Mouse (Mus musculus) liver, embryonic 14.5 days (tissue): ENCODE measurements at regions not wholly inside any gene's neighbourhood (a gene's known extent, or its start where the extent isn't known, plus 50 kb on each side); places are given as distances from the start of the nearest gene placed in this dataset.

Experiments used
- ATAC-seq: fragments of 200-750 bp; cut with Nextera tagmentation; 2 replicates; pipeline ENCODE4 v1.8.0; 2017; ENCODE audit warnings: moderate number of reproducible peaks, mild to moderate bottlenecking, moderate library complexity; ENCODE audit not compliant: insufficient read depth
- DNase-seq, 3 experiments: peaks; one replicate each; pipeline ENCODE4 v3.0.0-alpha.2; 2012 to 2013; ENCODE audit warnings: low read depth in 3 of 3, low spot score in 3 of 3
- H3K27ac ChIP-seq: fragments of 300-500 bp; sonication (generic); 2 replicates; pipeline ENCODE4 v1.5.1; 2014; ENCODE audit warnings: moderate library complexity, mild to moderate bottlenecking, control low read depth, inconsistent platforms
- H3K27me3 ChIP-seq: fragments of 300-500 bp; sonication (generic); 2 replicates; pipeline ENCODE4 v1.6.1; 2014; ENCODE audit warnings: mild to moderate bottlenecking, low read length, moderate library complexity; ENCODE audit not compliant: control insufficient read depth, insufficient read depth
- H3K36me3 ChIP-seq: fragments of 300-500 bp; sonication (generic); replicated peaks from 2 replicates; pipeline ENCODE4 v1.6.1; 2014; ENCODE audit warnings: low read depth; ENCODE audit not compliant: control insufficient read depth, insufficient read depth
- H3K4me1 ChIP-seq, 2 experiments: fragments of 200-500 bp in 1 of 2; fragments of 300-500 bp in 1 of 2; sonication (generic) in 1 of 2; replicated peaks; 2 replicates each; pipeline ENCODE4 v1.6.1; 2012 to 2014; ENCODE audit warnings: antibody characterized with exemption in 1 of 2, inconsistent platforms in 1 of 2, low read length in 1 of 2; ENCODE audit not compliant: control insufficient read depth in 2 of 2, insufficient read depth in 2 of 2
- H3K4me2 ChIP-seq: fragments of 300-500 bp; sonication (generic); 2 replicates; pipeline ENCODE4 v1.6.1; 2014; ENCODE audit warnings: low read depth, mild to moderate bottlenecking, control low read depth, moderate library complexity
- H3K4me3 ChIP-seq, 2 experiments: fragments of 200-500 bp in 1 of 2; fragments of 300-500 bp in 1 of 2; sonication (generic) in 1 of 2; 2 replicates each; pipeline ENCODE4 v1.5.1; 2012 to 2014; ENCODE audit warnings: low read depth in 2 of 2, low read length in 2 of 2, mild to moderate bottlenecking in 2 of 2, control low read depth in 1 of 2, inconsistent platforms in 1 of 2, moderate library complexity in 1 of 2; ENCODE audit not compliant: insufficient read depth in 1 of 2
- H3K9ac ChIP-seq: fragments of 300-500 bp; sonication (generic); replicated peaks from 2 replicates; pipeline ENCODE4 v1.6.1; 2014; ENCODE audit warnings: mild to moderate bottlenecking, control low read depth, moderate library complexity
- H3K9me3 ChIP-seq: fragments of 300-500 bp; sonication (generic); 2 replicates; pipeline ENCODE4 v1.6.1; 2016; ENCODE audit warnings: low read length, mixed read lengths; ENCODE audit not compliant: control insufficient read depth
- CTCF ChIP-seq: IDR thresholded peaks from 2 replicates; pipeline ENCODE4 v1.5.1; 2016; ENCODE audit warnings: antibody characterized with exemption, low read depth, control low read depth
- EP300 ChIP-seq: IDR thresholded peaks from 2 replicates; pipeline ENCODE4 v1.6.1; 2016; ENCODE audit warnings: antibody characterized with exemption, low read depth
- WGBS: fragments of 180-500 bp; shearing (Covaris S2); extraction: QIAGEN DNeasy Blood & Tissue Kit; methylation state at CpG from one replicate; pipeline ENCODE4 v1.1.7; 2014; ENCODE audit not compliant: insufficient replicate concordance; 5-methylcytosine and 5-hydroxymethylcytosine counted together

GRCm38 (mm10) chr5:4526042-4526815 is 231.6 kb downstream of the Fzd1 start:
- no peaks in the 10 kb centered on the region for H3K27me3 ChIP-seq
- no peak overlapping the region for H3K9ac ChIP-seq
- no peak for ATAC-seq
- DNase-seq, result no peak
- H3K36me3 ChIP-seq, result no peaks in the 10 kb centered on the region
- TF ChIP-seq EP300 (no peak), CTCF (no peak)
- peaks cover 0 to 2% of the 10 kb centered on the region in 2 experiments; a peak in 1 of 4 replicates for H3K4me1 ChIP-seq
- H3K4me3 ChIP-seq, result no peak overlapping the region
- no peaks in the 10 kb centered on the region for H3K9me3 ChIP-seq
- 45% methylated on average over 9 of the region's 9 CpGs for WGBS
- H3K4me2 ChIP-seq, result no peak overlapping the region
- H3K27ac ChIP-seq, result no peak overlapping the region

GRCm38 (mm10) chr5:4500599-4500998 is 257.2 kb downstream of the Fzd1 start:
- no peak for TF ChIP-seq CTCF
- no peak for TF ChIP-seq EP300
- Histone ChIP-seq H3K4me3 (no peak overlapping the region), H3K4me1 (peaks cover 0 to 5% of the 10 kb centered on the region in 2 experiments; a peak in 1 of 4 replicates), H3K36me3 (no peaks in the 10 kb centered on the region), H3K9ac (no peak overlapping the region), H3K9me3 (no peaks in the 10 kb centered on the region), H3K4me2 (no peak overlapping the region), H3K27me3 (no peaks in the 10 kb centered on the region), H3K27ac (no peak overlapping the region)
- WGBS, result 53% methylated on average over 3 of the region's 3 CpGs
- DNase-seq, result no peak
- no peak for ATAC-seq

GRCm38 (mm10) chr5:4499036-4499435 is 258.8 kb downstream of the Fzd1 start:
- Histone ChIP-seq H3K36me3 (no peaks in the 10 kb centered on the region), H3K27me3 (no peaks in the 10 kb centered on the region), H3K4me3 (no peak overlapping the region), H3K27ac (no peak overlapping the region), H3K9ac (no peak overlapping the region), H3K4me1 (peaks cover 0 to 5% of the 10 kb centered on the region in 2 experiments; a peak in 1 of 4 replicates), H3K9me3 (no peaks in the 10 kb centered on the region), H3K4me2 (no peak overlapping the region)
- DNase-seq (no peak), ATAC-seq (no peak)
- TF ChIP-seq CTCF, result no peak
- TF ChIP-seq EP300, result no peak
- 22% methylated on average over 4 of the region's 4 CpGs for WGBS

- TF ChIP-seq EP300 (no peak), CTCF (no peak)
- Histone ChIP-seq H3K9ac (no peak overlapping the region), H3K27ac (no peak overlapping the region), H3K4me1 (peaks cover 0 to 5% of the 10 kb centered on the region in 2 experiments; a peak in 1 of 4 replicates), H3K27me3 (no peaks in the 10 kb centered on the region), H3K4me2 (no peak overlapping the region), H3K9me3 (no peaks in the 10 kb centered on the region), H3K36me3 (no peaks in the 10 kb centered on the region), H3K4me3 (no peak overlapping the region)
- 61% methylated on average over 3 of the region's 3 CpGs for WGBS
- ATAC-seq, result no peak
- DNase-seq, result no peak
Observed at GRCm38 (mm10) chr5:4498425-4498824, 259.4 kb downstream of the Fzd1 start.

GRCm38 (mm10) chr5:4496907-4497200 is 261.0 kb downstream of the Fzd1 start:
- TF ChIP-seq CTCF (no peak), EP300 (no peak)
- no peak overlapping the region for H3K4me3 ChIP-seq
- no peak overlapping the region for H3K27ac ChIP-seq
- WGBS, result 14% methylated on average over 3 of the region's 3 CpGs
- H3K9me3 ChIP-seq, result no peaks in the 10 kb centered on the region
- no peak for ATAC-seq
- H3K9ac ChIP-seq, result no peak overlapping the region
- H3K27me3 ChIP-seq, result no peaks in the 10 kb centered on the region
- no peaks in the 10 kb centered on the region for H3K36me3 ChIP-seq
- H3K4me1 ChIP-seq, result peaks cover 0 to 5% of the 10 kb centered on the region in 2 experiments; a peak in 1 of 4 replicates
- H3K4me2 ChIP-seq, result no peak overlapping the region
- no peak for DNase-seq
